Mouse (Mus musculus) adrenal gland, adult 2 months (tissue): ENCODE results near the gene Tdpoz1. TPM values are rescaled to one million over a fixed set of nuclear protein-coding genes. Genes with fewer than 3 reads are reported as not detected.
"Not testable (repeated sequence)": the region's sequence is repeated elsewhere in the genome, so short reads cannot be mapped to it uniquely, and the experiment has no call there.

Experiments
- DNase-seq: peaks from one replicate; pipeline ENCODE4 v3.0.0; 2021
- long read RNA-seq: library from polyadenylated mRNA; stranded (forward); transcript quantifications from one replicate; pipeline ENCODE4 v2.0.0, GENCODE M21; 2021
- polyA plus RNA-seq: library from polyadenylated mRNA; depleted of rRNA; stranded (reverse); fragments of >200 nt; gene quantifications from 2 replicates; pipeline ENCODE4 v1.2.3, GENCODE M21; 2012; rRNA removed
- total RNA-seq, 2 experiments: library from RNA; stranded (reverse); gene quantifications; 2 replicates each; pipeline ENCODE4 v1.2.3; 2021

The Tdpoz1 gene
- total RNA-seq (not detected), polyA plus RNA-seq (not detected in 2 replicates)
- long read RNA-seq: 0 reads

- DNase-seq: not testable (repeated sequence)
Measured at GRCm38 (mm10) chr3:93676210-93676609, at the start of gene Tdpoz1. Gene Tdpoz1, minus strand, starts transcription at chr3:93676310.

- DNase-seq: not testable (repeated sequence)
Measured at GRCm38 (mm10) chr3:93708969-93709637, 33.0 kb upstream of the Tdpoz1 start.

- DNase-seq: not testable (repeated sequence)
Measured at GRCm38 (mm10) chr3:93692970-93693369, 16.9 kb upstream of the Tdpoz1 start, which contains the start of gene Gm37596. Gene Gm37596, minus strand, starts transcription at chr3:93693070.

GRCm38 (mm10) chr3:93670805-93671503 is 5.2 kb downstream of the Tdpoz1 start:
- not testable (repeated sequence) for DNase-seq

- DNase-seq: no peak
Measured at GRCm38 (mm10) chr3:93654260-93654659, 21.9 kb downstream of the Tdpoz1 start.

GRCm38 (mm10) chr3:93652586-93652985 is 23.5 kb downstream of the Tdpoz1 start, which contains the start of gene Tdpoz2:
Gene Tdpoz2, minus strand, starts transcription at chr3:93652686.
- no peak for DNase-seq

- DNase-seq: not testable (repeated sequence)
Measured at GRCm38 (mm10) chr3:93630917-93631714, 45.0 kb downstream of the Tdpoz1 start.

Other genes starting within 250 kb of the Tdpoz1 start
- gene Tchh, start 234.0 kb downstream of the Tdpoz1 start, total RNA-seq: under 1 TPM; 0.03 to 0.49 TPM
- gene Tchh, start 234.0 kb downstream of the Tdpoz1 start, polyA plus RNA-seq: 0.01 and 0.02 TPM in 2 replicates
- gene Tchhl1, start 207.6 kb downstream of the Tdpoz1 start, total RNA-seq: 1 to 10 TPM in 1 of 2 experiments, not detected in 1; 3.1 TPM
- gene Tchhl1, start 207.6 kb downstream of the Tdpoz1 start, polyA plus RNA-seq: not detected in 2 replicates
- 100 to 1,000 TPM; 210 to 267 TPM for gene S100a11, start 155.8 kb downstream of the Tdpoz1 start, total RNA-seq
- gene S100a11, start 155.8 kb downstream of the Tdpoz1 start, polyA plus RNA-seq: 33.0 and 44.4 TPM in 2 replicates
- 100 to 1,000 TPM; 173 to 196 TPM for gene S100a10, start 121.2 kb downstream of the Tdpoz1 start, total RNA-seq
- 16.3 and 17.7 TPM in 2 replicates for gene S100a10, start 121.2 kb downstream of the Tdpoz1 start, polyA plus RNA-seq
- under 1 TPM in 1 of 2 experiments, not detected in 1; 0.35 TPM for gene Tdpoz2, start 23.6 kb downstream of the Tdpoz1 start, total RNA-seq
- not detected in 2 replicates for gene Tdpoz2, start 23.6 kb downstream of the Tdpoz1 start, polyA plus RNA-seq
- gene Gm37596, start 16.8 kb upstream of the Tdpoz1 start, total RNA-seq: not detected
- gene Gm37596, start 16.8 kb upstream of the Tdpoz1 start, polyA plus RNA-seq: not detected in 2 replicates
- not detected for gene Gm5773, start 96.7 kb upstream of the Tdpoz1 start, total RNA-seq
- gene Gm5773, start 96.7 kb upstream of the Tdpoz1 start, polyA plus RNA-seq: not detected in 2 replicates
- gene Tdpoz4, start 120.1 kb upstream of the Tdpoz1 start, total RNA-seq: not detected
- not detected in 2 replicates for gene Tdpoz4, start 120.1 kb upstream of the Tdpoz1 start, polyA plus RNA-seq
- gene Tdpoz3, start 149.7 kb upstream of the Tdpoz1 start, total RNA-seq: not detected
- gene Tdpoz3, start 149.7 kb upstream of the Tdpoz1 start, polyA plus RNA-seq: not detected in 2 replicates